Mouse (Mus musculus): ENCODE results near the gene Zfp768.

The Zfp768 gene

GRCm38 (mm10) chr7:127297586-127298193, 47.7 kb downstream of the Zfp768 start:
- ATAC-seq (ENCODE audit: low TSS enrichment): no peak

- ATAC-seq (ENCODE audit: low TSS enrichment): no peak
These were observed 48.4 kb downstream of the Zfp768 start for GRCm38 (mm10) chr7:127296786-127297555.

- no peak for ATAC-seq (ENCODE audit: low TSS enrichment)
These were observed 49.3 kb downstream of the Zfp768 start, which contains the start of gene Itgal for GRCm38 (mm10) chr7:127296098-127296497. TSS of gene Itgal (plus strand) at chr7:127296260.

Data from frontal cortex, adult (tissue).